Mouse (Mus musculus) embryonic facial prominence, embryonic 15.5 days (tissue): ENCODE results near the gene Cd163. TPM values are rescaled to one million over a fixed set of nuclear protein-coding genes. Genes with fewer than 3 reads are reported as not detected.

Experiments used
- ATAC-seq: fragments of 200-750 bp; cut with Nextera tagmentation; 2 replicates; pipeline ENCODE4 v1.8.0; 2017; ENCODE audit warnings: low read depth, moderate TSS enrichment; ENCODE audit not compliant: insufficient number of reproducible peaks, low FRiP score, low TSS enrichment
- H3K27ac ChIP-seq: fragments of 300-500 bp; sonication (generic); replicated peaks from 2 replicates; pipeline ENCODE4 v1.5.1; 2015; ENCODE audit warnings: mild to moderate bottlenecking, inconsistent platforms
- H3K27me3 ChIP-seq: fragments of 300-500 bp; sonication (generic); 2 replicates; pipeline ENCODE4 v1.6.1; 2015; ENCODE audit warnings: inconsistent platforms
- H3K36me3 ChIP-seq: fragments of 300-500 bp; sonication (generic); 2 replicates; pipeline ENCODE4 v1.6.1; 2015; ENCODE audit warnings: mild to moderate bottlenecking, inconsistent platforms
- H3K4me1 ChIP-seq: fragments of 300-500 bp; sonication (generic); 2 replicates; pipeline ENCODE4 v1.6.1; 2015; ENCODE audit warnings: inconsistent platforms
- H3K4me2 ChIP-seq: fragments of 300-500 bp; sonication (generic); replicated peaks from 2 replicates; pipeline ENCODE4 v1.6.1; 2015; ENCODE audit warnings: mild to moderate bottlenecking, inconsistent platforms
- H3K4me3 ChIP-seq: fragments of 300-500 bp; sonication (generic); replicated peaks from 2 replicates; pipeline ENCODE4 v1.5.1; 2015; ENCODE audit warnings: mild to moderate bottlenecking, inconsistent platforms
- H3K9ac ChIP-seq: fragments of 300-500 bp; sonication (generic); 2 replicates; pipeline ENCODE4 v1.6.1; 2015; ENCODE audit warnings: inconsistent platforms
- H3K9me3 ChIP-seq: fragments of 300-500 bp; sonication (generic); replicated peaks from 2 replicates; pipeline ENCODE4 v1.6.1; 2016; ENCODE audit warnings: inconsistent platforms
- WGBS: fragments of 180-500 bp; shearing (Covaris S2); methylation state at CpG from one replicate; pipeline ENCODE4 v1.1.7; 2015; 5-methylcytosine and 5-hydroxymethylcytosine counted together
- polyA plus RNA-seq: library from polyadenylated mRNA; unstranded; fragments of >200 nt; fragmentation: Nextera tagmentation; extraction: Ambion mirVana; gene quantifications from 2 replicates; pipeline ENCODE4 v1.2.1, GENCODE M21; 2015

Gene Cd163
- polyA plus RNA-seq, 1 experiment from 2014 or later = 0.91 TPM

DNA sequence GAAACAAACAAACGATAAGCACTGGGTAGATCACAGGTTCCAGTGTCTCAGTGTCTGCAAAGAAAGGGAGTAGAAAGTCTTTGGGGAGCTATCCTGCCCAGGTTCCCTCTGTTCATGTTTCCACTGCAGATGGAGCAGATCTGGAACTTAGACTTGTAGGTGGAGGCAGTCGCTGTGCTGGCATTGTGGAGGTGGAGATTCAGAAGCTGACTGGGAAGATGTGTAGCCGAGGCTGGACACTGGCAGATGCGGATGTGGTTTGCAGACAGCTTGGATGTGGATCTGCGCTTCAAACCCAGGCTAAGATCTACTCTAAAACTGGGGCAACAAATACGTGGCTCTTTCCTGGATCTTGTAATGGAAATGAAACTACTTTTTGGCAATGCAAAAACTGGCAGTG lies 7.8 kb downstream of the Cd163 start:
- ATAC-seq = no peak
- Histone ChIP-seq H3K27ac (no peak overlapping the region), H3K9ac (no peak overlapping the region), H3K27me3 (no peaks in the 10 kb centered on the region), H3K9me3 (no peaks in the 10 kb centered on the region), H3K36me3 (no peaks in the 10 kb centered on the region), H3K4me3 (no peak overlapping the region), H3K4me1 (no peaks in the 10 kb centered on the region), H3K4me2 (no peak overlapping the region)
- 89% methylated on average over 6 of the region's 6 CpGs for WGBS

DNA sequence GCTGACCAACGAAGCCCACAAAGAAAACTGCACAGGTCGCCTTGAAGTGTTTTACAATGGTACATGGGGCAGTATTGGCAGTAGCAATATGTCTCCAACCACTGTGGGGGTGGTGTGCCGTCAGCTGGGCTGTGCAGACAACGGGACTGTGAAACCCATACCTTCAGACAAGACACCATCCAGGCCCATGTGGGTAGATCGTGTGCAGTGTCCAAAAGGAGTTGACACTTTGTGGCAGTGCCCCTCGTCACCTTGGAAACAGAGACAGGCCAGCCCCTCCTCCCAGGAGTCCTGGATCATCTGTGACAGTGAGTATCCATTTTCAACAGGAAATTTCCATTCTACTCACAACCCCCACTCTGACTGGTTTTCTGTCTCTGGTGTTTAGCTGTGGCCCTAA lies 15.9 kb downstream of the Cd163 start:
- Histone ChIP-seq H3K27ac (no peak overlapping the region), H3K9me3 (no peaks in the 10 kb centered on the region), H3K4me2 (no peak overlapping the region), H3K4me3 (no peak overlapping the region), H3K27me3 (no peaks in the 10 kb centered on the region), H3K36me3 (no peaks in the 10 kb centered on the region), H3K9ac (no peak overlapping the region), H3K4me1 (no peaks in the 10 kb centered on the region)
- ATAC-seq = no peak
- 56% methylated on average over 6 of the region's 6 CpGs for WGBS

DNA sequence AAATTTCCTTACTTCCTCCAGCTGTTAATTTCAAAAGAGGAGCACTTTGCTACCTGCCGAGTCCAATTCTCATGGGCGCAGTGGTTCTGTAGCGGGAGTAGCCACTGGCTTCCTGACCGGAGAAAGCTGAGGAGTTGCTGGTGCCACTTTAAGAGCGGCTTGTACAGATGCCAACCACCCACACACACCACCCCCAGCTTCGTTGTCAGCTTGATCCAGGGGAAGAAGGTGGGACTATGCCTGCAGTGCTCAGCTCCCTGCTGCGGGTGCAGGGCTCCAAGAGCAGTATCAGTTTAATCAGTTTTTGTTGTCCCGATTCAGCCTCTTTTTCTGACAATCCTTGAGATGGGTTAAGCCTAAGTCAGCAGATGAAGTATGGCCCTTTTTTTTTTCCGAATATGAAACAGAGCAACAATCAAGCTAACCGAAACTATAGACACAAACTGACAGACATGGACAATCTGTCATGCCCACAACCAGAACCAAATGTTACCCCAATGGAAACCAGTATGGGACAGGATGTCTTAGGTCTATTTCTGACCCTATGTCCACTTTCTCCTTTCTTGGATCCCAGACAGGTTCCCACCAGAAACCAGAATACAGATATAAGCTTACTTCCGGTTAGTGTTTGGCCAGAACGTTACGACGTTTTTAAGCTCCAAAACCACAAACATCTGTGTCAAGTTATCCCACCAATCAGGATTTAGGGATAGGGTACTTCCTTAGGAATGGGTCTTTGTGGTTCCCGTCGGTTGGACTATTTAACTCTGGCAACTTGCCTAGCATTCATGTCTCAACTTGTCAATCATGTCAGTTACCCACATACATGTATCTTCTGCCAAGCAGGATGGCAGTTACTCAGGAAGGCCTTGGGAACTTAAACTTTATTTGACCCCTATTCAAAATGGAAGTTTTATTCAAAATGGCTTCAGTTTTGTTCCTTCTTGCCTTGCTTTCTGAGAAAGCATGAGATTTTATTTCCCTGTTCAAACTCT lies 17.3 kb downstream of the Cd163 start:
- H3K27me3 ChIP-seq = no peaks in the 10 kb centered on the region
- ATAC-seq = no peak
- H3K9me3 ChIP-seq = no peaks in the 10 kb centered on the region
- no peaks in the 10 kb centered on the region for H3K36me3 ChIP-seq
- H3K9ac ChIP-seq = no peak overlapping the region
- H3K4me3 ChIP-seq = no peak overlapping the region
- 51% methylated on average over 16 of the region's 16 CpGs for WGBS
- no peaks in the 10 kb centered on the region for H3K4me1 ChIP-seq
- H3K4me2 ChIP-seq = no peak overlapping the region
- no peak overlapping the region for H3K27ac ChIP-seq

DNA sequence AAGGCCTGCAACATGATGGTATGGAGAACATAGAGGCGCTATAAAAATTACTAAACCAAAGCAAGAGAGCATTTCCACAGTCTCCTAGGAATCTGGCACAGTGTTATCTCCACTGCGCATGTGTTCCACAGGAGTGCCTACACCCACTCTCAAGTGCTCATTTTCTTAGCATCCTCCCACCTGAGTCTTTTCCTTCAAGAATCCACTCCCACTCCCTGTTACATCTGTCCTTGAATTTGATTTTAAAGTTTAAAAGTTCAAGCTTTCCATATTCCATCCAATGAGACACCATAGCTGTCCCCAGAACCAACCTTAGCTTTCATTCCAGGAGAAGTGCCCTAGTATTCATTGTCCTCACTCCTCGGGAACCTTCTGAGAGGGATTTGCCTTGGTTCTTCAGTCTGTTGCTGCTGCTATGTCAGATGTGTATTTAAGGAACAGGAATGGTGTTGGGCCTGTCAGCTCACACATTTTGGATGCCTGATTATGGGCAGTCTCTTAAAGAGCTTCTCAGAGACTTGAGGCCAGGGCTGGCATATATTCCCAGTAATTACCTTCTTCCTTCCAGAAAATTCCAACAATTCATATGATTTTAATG lies 24.0 kb downstream of the Cd163 start:
- H3K4me2 ChIP-seq = no peak overlapping the region
- ATAC-seq = no peak
- 94% methylated on average over 3 of the region's 3 CpGs for WGBS
- no peaks in the 10 kb centered on the region for H3K27me3 ChIP-seq
- no peak overlapping the region for H3K4me3 ChIP-seq
- no peaks in the 10 kb centered on the region for H3K9me3 ChIP-seq
- no peak overlapping the region for H3K9ac ChIP-seq
- no peak overlapping the region for H3K27ac ChIP-seq
- H3K36me3 ChIP-seq = no peaks in the 10 kb centered on the region
- H3K4me1 ChIP-seq = no peaks in the 10 kb centered on the region

DNA sequence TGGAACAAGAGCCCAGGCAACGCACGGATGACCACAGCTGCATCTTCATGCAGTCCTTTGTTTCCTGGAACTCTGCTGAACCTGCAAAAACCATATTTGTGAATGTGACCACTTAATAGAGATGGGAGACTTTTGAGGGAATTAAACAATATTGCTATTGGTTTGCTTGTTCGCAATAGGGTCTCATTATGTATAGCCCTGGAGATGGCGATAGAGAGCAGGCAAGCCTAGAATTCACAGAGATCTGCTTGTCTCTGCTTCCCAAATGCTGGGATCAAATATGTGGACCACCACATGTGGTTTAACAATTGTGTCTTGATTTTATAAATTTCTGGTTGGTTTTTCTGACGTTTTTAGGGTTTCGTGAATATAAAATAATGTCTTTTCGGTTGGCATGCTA lies 25.2 kb downstream of the Cd163 start:
- Histone ChIP-seq H3K36me3 (no peaks in the 10 kb centered on the region), H3K4me3 (no peak overlapping the region), H3K27me3 (no peaks in the 10 kb centered on the region), H3K27ac (no peak overlapping the region), H3K9me3 (no peaks in the 10 kb centered on the region), H3K4me2 (no peak overlapping the region), H3K9ac (no peak overlapping the region), H3K4me1 (no peaks in the 10 kb centered on the region)
- 86% methylated on average over 7 of the region's 7 CpGs for WGBS
- no peak for ATAC-seq

DNA sequence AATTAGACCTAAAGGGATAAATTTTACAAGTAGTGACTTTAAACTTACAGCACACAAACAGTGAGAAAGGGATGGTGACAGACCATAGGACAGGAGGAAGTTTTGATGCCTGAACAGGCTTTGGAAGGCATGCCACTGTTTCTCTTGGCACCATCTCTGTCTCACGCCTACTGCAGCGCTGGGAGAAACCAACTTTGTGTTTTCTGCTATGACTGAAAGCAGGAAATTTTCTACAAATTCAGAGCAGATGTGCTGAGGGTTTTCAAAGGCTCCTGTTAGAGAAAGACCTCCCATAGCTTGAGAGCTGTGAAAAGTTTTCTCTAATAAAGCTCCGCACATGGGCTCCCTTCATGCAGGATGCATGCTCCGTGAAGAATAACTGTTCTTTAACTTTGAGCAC lies 40.6 kb downstream of the Cd163 start:
- Histone ChIP-seq H3K27me3 (no peaks in the 10 kb centered on the region), H3K4me3 (no peak overlapping the region), H3K27ac (no peak overlapping the region), H3K36me3 (no peaks in the 10 kb centered on the region), H3K4me1 (no peaks in the 10 kb centered on the region), H3K9me3 (no peaks in the 10 kb centered on the region), H3K9ac (no peak overlapping the region), H3K4me2 (no peak overlapping the region)
- no peak for ATAC-seq
- WGBS = 37% methylated on average over 4 of the region's 4 CpGs

DNA sequence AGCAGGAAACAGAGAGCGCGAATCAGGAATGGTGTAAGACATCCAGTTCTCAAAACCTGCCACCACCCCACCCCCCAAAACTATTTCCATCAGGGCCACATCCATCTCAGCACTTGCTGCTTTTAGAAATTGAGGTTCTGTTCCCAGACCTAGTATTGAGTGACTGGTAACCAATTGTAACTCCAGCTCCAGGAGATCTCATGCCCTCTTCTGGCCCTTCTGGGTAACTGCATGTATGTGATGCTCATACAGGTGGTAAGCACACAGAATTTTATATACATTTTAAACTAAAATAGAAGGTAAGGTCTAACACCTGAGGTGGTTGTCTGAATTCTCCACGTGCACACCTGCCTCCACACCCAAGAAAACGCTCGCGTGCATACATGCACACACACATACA lies 42.2 kb downstream of the Cd163 start:
- 84% methylated on average over 6 of the region's 6 CpGs for WGBS
- Histone ChIP-seq H3K4me1 (no peaks in the 10 kb centered on the region), H3K9me3 (no peaks in the 10 kb centered on the region), H3K27me3 (no peaks in the 10 kb centered on the region), H3K9ac (no peak overlapping the region), H3K27ac (no peak overlapping the region), H3K36me3 (no peaks in the 10 kb centered on the region), H3K4me3 (no peak overlapping the region), H3K4me2 (no peak overlapping the region)
- ATAC-seq = no peak

DNA sequence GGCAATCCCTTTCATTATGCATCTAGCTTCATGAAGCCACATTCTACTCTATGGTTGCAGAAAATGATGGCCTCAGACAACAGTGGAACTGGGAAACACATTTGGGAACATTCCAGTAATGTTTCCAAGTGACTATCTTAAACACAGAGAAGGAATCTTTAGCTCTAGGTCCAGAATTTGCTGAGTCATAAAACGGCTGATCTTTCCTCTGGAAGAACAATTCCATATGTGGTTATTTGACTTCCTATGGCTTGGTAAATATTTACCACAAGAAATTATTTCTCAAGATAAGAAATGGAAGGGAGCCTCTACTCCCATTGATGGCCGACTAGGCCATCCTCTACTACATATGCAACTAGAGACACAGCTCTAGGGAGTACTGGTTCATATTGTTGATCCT lies 48.8 kb downstream of the Cd163 start:
- 77% methylated on average over 2 of the region's 2 CpGs for whole genome bisulfite sequencing
- no peak for ATAC-seq
- H3K4me2 ChIP-seq = no peak overlapping the region
- H3K4me3 ChIP-seq = no peak overlapping the region
- H3K27ac ChIP-seq = no peak overlapping the region
- no peaks in the 10 kb centered on the region for H3K27me3 ChIP-seq
- no peaks in the 10 kb centered on the region for H3K36me3 ChIP-seq
- H3K9ac ChIP-seq = no peak overlapping the region
- H3K9me3 ChIP-seq = no peaks in the 10 kb centered on the region
- no peaks in the 10 kb centered on the region for H3K4me1 ChIP-seq

DNA sequence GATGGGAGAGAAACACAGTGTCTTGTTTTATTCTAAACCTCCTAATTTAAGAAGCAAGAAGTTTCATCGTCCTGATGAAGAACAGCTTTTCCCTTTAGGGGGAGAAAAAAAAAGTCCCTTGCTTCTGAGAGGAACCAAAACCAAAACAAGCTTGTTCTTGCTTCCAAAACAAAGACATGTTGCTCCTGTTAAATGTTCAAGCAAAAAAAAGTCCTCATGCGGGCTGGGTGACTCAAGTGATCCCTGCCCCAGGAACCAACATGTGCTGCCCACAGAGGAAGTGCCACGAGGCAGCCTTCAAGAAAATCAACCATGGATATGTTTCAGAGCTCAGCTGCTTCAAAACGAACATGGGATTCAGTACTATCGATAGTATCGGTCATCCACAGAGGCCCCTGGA lies 54.5 kb downstream of the Cd163 start:
- Histone ChIP-seq H3K4me1 (no peaks in the 10 kb centered on the region), H3K27ac (no peak overlapping the region), H3K9ac (no peak overlapping the region), H3K27me3 (no peaks in the 10 kb centered on the region), H3K4me3 (no peak overlapping the region), H3K4me2 (no peak overlapping the region), H3K36me3 (no peaks in the 10 kb centered on the region), H3K9me3 (no peaks in the 10 kb centered on the region)
- WGBS = 55% methylated on average over 6 of the region's 6 CpGs
- no peak for ATAC-seq

DNA sequence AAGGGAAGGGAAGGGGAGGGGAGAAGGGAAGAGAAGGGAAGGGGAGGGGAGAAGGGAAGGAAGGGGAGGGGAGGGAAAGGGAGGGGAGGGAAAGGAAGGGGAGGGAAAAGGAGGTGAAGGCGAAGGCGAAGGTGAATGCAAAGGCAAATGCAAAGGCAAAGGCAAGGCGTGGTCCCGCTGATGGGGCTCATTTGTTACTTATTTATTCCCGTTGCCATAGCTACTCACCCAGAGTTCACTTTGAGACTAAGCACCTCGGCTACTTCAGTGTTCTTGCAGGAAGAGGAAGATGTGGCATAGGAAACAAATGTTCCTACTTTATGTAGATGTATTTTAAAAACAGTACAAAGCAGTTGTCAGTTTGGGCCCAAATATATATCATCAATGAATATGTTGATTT lies 56.1 kb downstream of the Cd163 start:
- H3K27me3 ChIP-seq = no peaks in the 10 kb centered on the region
- WGBS = 52% methylated on average over 6 of the region's 6 CpGs
- no peaks in the 10 kb centered on the region for H3K36me3 ChIP-seq
- H3K9ac ChIP-seq = no peak overlapping the region
- H3K9me3 ChIP-seq = no peaks in the 10 kb centered on the region
- ATAC-seq = no peak
- no peak overlapping the region for H3K4me2 ChIP-seq
- H3K4me3 ChIP-seq = no peak overlapping the region
- H3K27ac ChIP-seq = no peak overlapping the region
- H3K4me1 ChIP-seq = no peaks in the 10 kb centered on the region

DNA sequence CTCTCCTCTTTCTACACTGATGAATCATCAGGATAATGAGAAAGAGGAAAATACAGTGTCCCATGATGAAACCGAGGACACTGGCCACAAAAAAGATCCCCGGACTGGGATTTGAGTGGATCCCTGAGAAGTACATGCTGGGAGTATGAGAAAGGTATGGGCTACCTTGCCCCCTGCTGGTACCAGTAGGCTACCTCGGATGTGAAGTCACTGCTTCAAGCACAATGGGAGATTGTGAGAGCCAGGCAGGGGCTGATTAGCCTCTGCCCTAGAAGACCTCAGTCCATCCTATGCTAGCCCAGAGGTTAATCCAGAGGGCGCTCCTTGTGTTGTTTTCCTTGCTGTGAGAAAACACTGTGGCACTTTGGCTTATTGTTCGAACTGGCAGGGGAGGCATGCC lies 59.9 kb downstream of the Cd163 start:
- no peak for ATAC-seq
- H3K36me3 ChIP-seq = no peaks in the 10 kb centered on the region
- H3K4me3 ChIP-seq = no peak overlapping the region
- no peak overlapping the region for H3K9ac ChIP-seq
- H3K27ac ChIP-seq = no peak overlapping the region
- no peaks in the 10 kb centered on the region for H3K27me3 ChIP-seq
- H3K4me1 ChIP-seq = no peaks in the 10 kb centered on the region
- WGBS = 55% methylated on average over 5 of the region's 5 CpGs
- no peak overlapping the region for H3K4me2 ChIP-seq
- H3K9me3 ChIP-seq = no peaks in the 10 kb centered on the region
